Mouse (Mus musculus) midbrain, embryonic 13.5 days (tissue): ENCODE data around the gene Cdh4. TPM values are rescaled to one million over a fixed set of nuclear protein-coding genes. Genes with fewer than 3 reads are reported as not detected.

Experiments
- ATAC-seq: fragments of 200-750 bp; cut with Nextera tagmentation; 2 replicates; pipeline ENCODE4 v1.8.0; 2017; ENCODE audit warnings: mild to moderate bottlenecking, moderate TSS enrichment, moderate library complexity
- H3K27ac ChIP-seq: fragments of 300-500 bp; sonication (generic); 2 replicates; pipeline ENCODE4 v1.5.1; 2015; ENCODE audit warnings: inconsistent platforms, mild to moderate bottlenecking, moderate library complexity
- H3K27me3 ChIP-seq: fragments of 300-500 bp; sonication (generic); 2 replicates; pipeline ENCODE4 v1.6.1; 2015; ENCODE audit warnings: mild to moderate bottlenecking, inconsistent platforms
- H3K36me3 ChIP-seq: fragments of 300-500 bp; sonication (generic); 2 replicates; pipeline ENCODE4 v1.6.1; 2015; ENCODE audit warnings: mild to moderate bottlenecking, inconsistent platforms
- H3K4me1 ChIP-seq: fragments of 300-500 bp; sonication (generic); replicated peaks from 2 replicates; pipeline ENCODE4 v1.6.1; 2015; ENCODE audit warnings: inconsistent platforms
- H3K4me2 ChIP-seq: fragments of 300-500 bp; sonication (generic); replicated peaks from 2 replicates; pipeline ENCODE4 v1.6.1; 2015; ENCODE audit warnings: moderate library complexity, mild to moderate bottlenecking, inconsistent platforms
- H3K4me3 ChIP-seq: fragments of 300-500 bp; sonication (generic); replicated peaks from 2 replicates; pipeline ENCODE4 v1.5.1; 2015; ENCODE audit warnings: mild to moderate bottlenecking, inconsistent platforms
- H3K9ac ChIP-seq: fragments of 300-500 bp; sonication (generic); replicated peaks from 2 replicates; pipeline ENCODE4 v1.6.1; 2015; ENCODE audit warnings: mild to moderate bottlenecking, inconsistent platforms
- H3K9me3 ChIP-seq: fragments of 300-500 bp; sonication (generic); 2 replicates; pipeline ENCODE4 v1.6.1; 2016; ENCODE audit warnings: mild to moderate bottlenecking, inconsistent platforms
- WGBS: fragments of 180-500 bp; shearing (Covaris S2); methylation state at CpG from one replicate; pipeline ENCODE4 v1.1.7; 2015; 5-methylcytosine and 5-hydroxymethylcytosine counted together
- polyA plus RNA-seq: library from polyadenylated mRNA; unstranded; fragments of >200 nt; fragmentation: Nextera tagmentation; extraction: Ambion mirVana; gene quantifications from 2 replicates; pipeline ENCODE4 v1.2.1, GENCODE M21; 2015

Cdh4 gene
- polyA plus RNA-seq, 1 experiment from 2014 or later = 37.1 TPM

DNA sequence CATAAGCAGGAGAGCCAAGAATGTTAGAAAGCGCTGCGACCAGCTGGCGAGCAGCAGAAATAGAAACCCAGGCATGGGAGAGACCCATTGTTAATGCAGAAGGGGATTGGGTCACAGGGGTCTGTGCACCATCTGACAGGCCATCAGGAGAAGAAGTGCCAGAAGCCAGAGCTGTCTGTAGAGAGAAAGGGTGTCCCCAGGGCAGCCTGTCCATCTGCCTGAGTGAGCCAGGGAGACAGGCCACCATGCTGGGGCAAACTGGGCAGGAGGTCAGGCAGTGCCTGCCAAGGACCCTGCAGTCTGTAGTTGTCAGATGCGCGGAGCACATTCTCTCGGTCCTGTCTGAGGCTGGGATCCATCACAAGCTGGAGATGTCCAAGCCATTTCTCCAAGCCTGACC, 386.7 kb downstream of the Cdh4 start:
- no peak for ATAC-seq
- no peaks in the 10 kb centered on the region for H3K36me3 ChIP-seq
- no peaks in the 10 kb centered on the region for H3K9me3 ChIP-seq
- H3K4me3 ChIP-seq = no peak overlapping the region
- no peak overlapping the region for H3K27ac ChIP-seq
- peaks cover 13% of the 10 kb centered on the region for H3K4me1 ChIP-seq
- H3K4me2 ChIP-seq = no peak overlapping the region
- H3K27me3 ChIP-seq = no peaks in the 10 kb centered on the region; the same call in 1 of the 2 replicates
- WGBS = 83% methylated on average over 6 of the region's 6 CpGs
- no peak overlapping the region for H3K9ac ChIP-seq

DNA sequence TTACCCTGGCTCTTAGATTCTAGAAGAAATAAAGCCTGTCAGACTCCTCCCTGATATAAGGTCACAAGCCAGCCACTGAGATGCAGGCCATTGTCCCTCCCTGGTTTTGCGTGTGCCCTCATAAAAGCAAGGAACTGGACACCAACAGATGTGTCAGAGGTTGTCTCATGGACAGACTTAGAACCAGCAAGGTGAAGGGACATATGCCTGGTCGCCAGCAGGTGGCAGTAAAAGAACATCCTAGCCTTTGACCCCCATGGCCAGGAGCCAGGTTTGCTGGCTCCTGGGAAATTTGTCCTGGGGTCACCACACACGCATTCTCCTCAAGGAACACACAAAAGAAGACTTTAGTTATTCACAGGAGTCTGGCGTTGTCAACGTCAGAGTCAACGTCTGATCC, 387.7 kb downstream of the Cdh4 start:
- Histone ChIP-seq H3K4me1 (peaks cover 8% of the 10 kb centered on the region), H3K9me3 (no peaks in the 10 kb centered on the region), H3K9ac (no peak overlapping the region), H3K36me3 (no peaks in the 10 kb centered on the region), H3K27ac (no peak overlapping the region), H3K27me3 (no peaks in the 10 kb centered on the region; the same call in 1 of the 2 replicates), H3K4me2 (no peak overlapping the region), H3K4me3 (no peak overlapping the region)
- no peak for ATAC-seq
- WGBS = 18% methylated on average over 6 of the region's 6 CpGs

DNA sequence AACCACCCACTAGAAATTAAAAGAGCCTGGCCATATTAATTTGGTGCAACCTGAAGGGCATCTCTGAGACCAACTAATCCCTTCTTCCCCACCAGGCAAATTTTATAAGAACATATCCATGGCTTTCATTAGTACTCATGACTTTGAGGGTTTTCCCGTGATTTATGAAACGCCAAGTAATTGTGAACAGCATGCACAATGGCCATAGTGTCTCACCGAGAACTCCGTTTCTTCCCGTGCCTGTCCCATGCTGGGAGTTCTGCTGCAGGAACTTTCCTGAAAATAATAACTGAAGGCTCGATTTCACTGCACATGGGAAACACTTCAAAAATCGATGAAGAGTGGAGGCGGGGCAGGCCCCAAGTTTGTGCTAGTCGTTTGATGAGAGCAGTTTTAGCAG, 392.7 kb downstream of the Cdh4 start:
- 67% methylated on average over 9 of the region's 9 CpGs for WGBS
- no peak overlapping the region for H3K27ac ChIP-seq
- no peaks in the 10 kb centered on the region for H3K9me3 ChIP-seq
- H3K4me2 ChIP-seq = no peak overlapping the region
- no peak overlapping the region for H3K4me3 ChIP-seq
- peaks cover 27% of the 10 kb centered on the region for H3K4me1 ChIP-seq
- no peaks in the 10 kb centered on the region for H3K36me3 ChIP-seq
- no peak for ATAC-seq
- no peak overlapping the region for H3K9ac ChIP-seq
- H3K27me3 ChIP-seq = no peaks in the 10 kb centered on the region; the same call in 1 of the 2 replicates

DNA sequence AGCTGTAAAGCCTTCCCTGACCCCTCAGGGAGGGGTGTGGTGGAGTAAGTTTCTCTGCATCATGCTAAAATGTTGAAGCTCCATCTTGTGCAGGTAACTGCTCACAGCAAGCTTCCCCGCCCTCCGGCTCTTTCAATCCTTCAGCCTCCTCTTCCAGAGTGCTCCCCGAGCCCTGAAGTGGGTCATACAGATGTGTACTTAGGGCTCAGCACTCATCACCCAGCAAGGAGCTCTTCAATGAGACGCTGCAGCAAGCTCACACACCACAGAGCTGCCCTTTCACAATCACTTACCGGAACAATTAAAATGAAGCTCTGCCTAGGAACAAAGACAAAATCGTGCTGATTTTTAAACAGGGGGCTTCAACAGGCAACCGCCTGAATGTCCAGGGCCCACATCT, 393.3 kb downstream of the Cdh4 start:
- no peak for ATAC-seq
- no peak overlapping the region for H3K27ac ChIP-seq
- H3K4me3 ChIP-seq = no peak overlapping the region
- H3K27me3 ChIP-seq = no peaks in the 10 kb centered on the region; the same call in 1 of the 2 replicates
- no peak overlapping the region for H3K9ac ChIP-seq
- 35% methylated on average over 7 of the region's 7 CpGs for WGBS
- no peaks in the 10 kb centered on the region for H3K36me3 ChIP-seq
- H3K9me3 ChIP-seq = no peaks in the 10 kb centered on the region
- no peak overlapping the region for H3K4me2 ChIP-seq
- H3K4me1 ChIP-seq = peaks cover 27% of the 10 kb centered on the region

DNA sequence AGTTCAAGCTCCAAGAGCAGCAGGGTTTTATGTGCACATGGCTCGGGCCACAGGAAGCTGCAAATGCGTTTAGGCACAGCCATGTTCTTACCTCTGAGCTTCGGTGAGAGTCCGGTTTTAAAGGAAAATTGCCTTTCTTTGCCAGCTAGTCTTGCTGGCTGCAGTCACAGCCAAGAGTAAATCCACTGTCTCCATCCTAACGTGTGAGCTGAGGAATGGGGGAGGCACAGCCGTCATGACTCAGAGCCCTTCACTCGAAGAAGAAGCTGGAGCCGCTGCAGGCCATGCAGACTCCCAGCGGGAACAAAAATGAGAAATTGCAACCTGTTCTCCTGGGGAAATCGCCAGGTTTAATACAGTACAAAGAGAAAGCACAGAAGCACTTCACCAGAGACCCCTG, 395.0 kb downstream of the Cdh4 start:
- H3K9ac ChIP-seq = no peak overlapping the region
- no peak overlapping the region for H3K4me2 ChIP-seq
- 67% methylated on average over 10 of the region's 10 CpGs for WGBS
- H3K4me1 ChIP-seq = peaks cover 27% of the 10 kb centered on the region
- no peaks in the 10 kb centered on the region for H3K9me3 ChIP-seq
- 0 out of 2 replicates have a peak overlapping the region, but pooled peaks have one; percentile 10 for H3K27ac ChIP-seq
- no peak for ATAC-seq
- no peaks in the 10 kb centered on the region for H3K36me3 ChIP-seq
- no peak overlapping the region for H3K4me3 ChIP-seq
- H3K27me3 ChIP-seq = no peaks in the 10 kb centered on the region; the same call in 1 of the 2 replicates

DNA sequence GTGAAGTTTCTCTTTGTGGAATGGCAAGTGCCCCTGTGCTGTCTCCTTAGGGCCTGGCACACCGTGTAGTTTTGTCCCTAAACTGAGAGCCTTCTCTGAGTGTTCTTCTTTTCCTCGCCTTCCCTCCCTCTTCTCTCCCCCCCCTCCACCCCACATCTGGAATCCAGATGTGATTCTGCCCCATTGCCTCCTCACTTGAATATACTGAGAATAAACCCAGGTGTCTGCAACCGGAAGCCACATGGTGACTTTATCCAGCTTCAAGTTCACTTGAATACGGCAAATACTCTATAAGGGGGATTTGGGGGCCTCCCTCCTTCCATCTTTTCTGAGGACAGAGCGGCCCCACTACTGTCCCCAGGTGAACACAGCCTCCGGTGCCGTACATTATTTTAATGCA, 395.8 kb downstream of the Cdh4 start:
- Histone ChIP-seq H3K4me1 (peaks cover 36% of the 10 kb centered on the region), H3K9ac (no peak overlapping the region), H3K36me3 (no peaks in the 10 kb centered on the region), H3K4me2 (no peak overlapping the region), H3K27me3 (no peaks in the 10 kb centered on the region; the same call in 1 of the 2 replicates), H3K4me3 (no peak overlapping the region), H3K27ac (0 out of 2 replicates have a peak overlapping the region, but pooled peaks have one; percentile 15), H3K9me3 (no peaks in the 10 kb centered on the region)
- no peak for ATAC-seq
- 81% methylated on average over 7 of the region's 7 CpGs for WGBS

DNA sequence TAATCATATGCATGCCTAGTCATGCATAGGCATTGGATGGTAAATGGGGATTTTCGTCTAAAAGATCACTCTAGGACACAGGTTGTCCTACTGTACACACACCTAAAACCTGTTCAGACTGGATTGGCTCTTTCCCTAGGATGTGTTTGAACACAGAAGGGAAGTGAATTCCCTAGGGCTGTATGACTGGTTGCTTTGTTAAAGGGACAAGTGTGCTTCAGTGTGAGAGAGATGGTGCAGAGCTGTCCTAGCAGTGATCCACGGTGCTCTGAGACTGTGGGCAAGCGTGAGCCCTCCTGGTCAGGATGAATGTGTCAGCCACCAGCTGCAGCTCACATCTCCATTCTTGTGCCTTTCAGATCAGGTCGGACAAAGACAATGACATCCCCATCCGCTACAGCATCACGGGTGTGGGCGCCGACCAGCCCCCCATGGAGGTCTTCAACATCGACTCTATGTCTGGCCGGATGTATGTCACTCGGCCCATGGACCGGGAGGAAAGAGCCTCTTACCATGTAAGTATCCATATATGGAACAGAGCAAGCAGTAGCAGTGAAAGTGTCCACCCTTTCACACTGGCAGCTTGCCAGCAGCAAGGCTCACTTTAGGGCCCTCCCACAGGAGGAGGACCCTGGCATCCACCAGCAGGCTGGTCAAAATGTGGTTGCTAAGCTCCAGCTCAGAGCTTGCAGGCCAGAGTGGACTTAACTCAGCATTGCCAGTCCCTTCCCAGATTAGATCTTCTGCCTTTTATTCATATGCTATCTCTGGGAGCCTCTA, 400.6 kb downstream of the Cdh4 start:
- no peaks in the 10 kb centered on the region for H3K27me3 ChIP-seq
- H3K36me3 ChIP-seq = no peaks in the 10 kb centered on the region
- WGBS = 73% methylated on average over 12 of the region's 12 CpGs
- H3K9me3 ChIP-seq = no peaks in the 10 kb centered on the region
- peaks cover 43% of the 10 kb centered on the region for H3K4me1 ChIP-seq
- H3K9ac ChIP-seq = no peak overlapping the region
- H3K27ac ChIP-seq = peak overlapping the region; percentile 47
- ATAC-seq = peak; percentile 66
- no peak overlapping the region for H3K4me2 ChIP-seq
- no peak overlapping the region for H3K4me3 ChIP-seq

DNA sequence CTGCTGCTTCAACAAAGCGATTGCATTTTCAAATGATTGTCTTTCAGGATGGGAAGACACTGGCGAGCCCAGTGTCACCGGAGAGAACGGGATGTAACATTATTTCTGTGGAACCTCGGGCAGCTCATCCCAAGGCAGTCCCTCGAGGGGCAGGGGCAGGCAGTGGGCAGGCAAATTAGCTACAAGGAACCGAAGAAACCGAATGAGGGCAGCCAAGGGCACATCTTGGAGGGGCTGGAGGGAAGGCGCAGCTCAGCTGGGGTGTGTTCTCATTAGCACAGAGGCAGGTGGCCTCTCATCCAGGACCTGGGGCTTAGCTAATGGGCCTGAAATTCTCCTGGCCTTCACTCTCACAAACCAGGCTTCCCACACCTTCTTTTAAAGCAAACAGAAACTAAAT, 407.5 kb downstream of the Cdh4 start:
- Histone ChIP-seq H3K4me1 (peaks cover 78% of the 10 kb centered on the region), H3K9me3 (no peaks in the 10 kb centered on the region), H3K4me2 (no peak overlapping the region), H3K36me3 (no peaks in the 10 kb centered on the region), H3K9ac (no peak overlapping the region), H3K4me3 (no peak overlapping the region), H3K27me3 (no peaks in the 10 kb centered on the region), H3K27ac (peak overlapping the region; percentile 73)
- 37% methylated on average over 9 of the region's 9 CpGs for WGBS
- no peak for ATAC-seq

DNA sequence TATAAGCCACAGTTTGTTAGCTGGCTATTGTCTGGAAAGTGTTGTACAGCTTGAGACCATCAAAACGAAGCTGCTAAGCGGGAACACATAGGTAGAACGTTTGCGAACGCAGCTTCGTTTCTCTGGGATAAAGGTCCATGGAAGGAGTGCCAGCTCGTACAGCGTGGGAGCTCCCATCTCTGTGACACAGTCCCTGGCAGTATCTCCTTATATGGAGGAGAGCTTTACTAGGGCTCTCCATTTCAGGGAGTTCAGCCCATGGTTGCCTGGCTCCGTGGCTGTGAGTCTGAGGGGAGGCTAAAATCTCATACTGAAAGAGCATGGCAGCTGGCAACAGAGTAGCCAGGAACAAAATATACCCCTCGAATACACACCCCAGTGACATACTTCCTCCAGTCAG, 409.9 kb downstream of the Cdh4 start:
- no peaks in the 10 kb centered on the region for H3K27me3 ChIP-seq
- no peak overlapping the region for H3K4me3 ChIP-seq
- H3K4me2 ChIP-seq = no peak overlapping the region
- no peaks in the 10 kb centered on the region for H3K9me3 ChIP-seq
- 86% methylated on average over 10 of the region's 10 CpGs for WGBS
- ATAC-seq = no peak
- H3K27ac ChIP-seq = peak overlapping the region; percentile 70
- H3K36me3 ChIP-seq = no peaks in the 10 kb centered on the region
- H3K9ac ChIP-seq = 0 out of 2 replicates have a peak overlapping the region, but pooled peaks have one; percentile 25
- peaks cover 78% of the 10 kb centered on the region for H3K4me1 ChIP-seq

DNA sequence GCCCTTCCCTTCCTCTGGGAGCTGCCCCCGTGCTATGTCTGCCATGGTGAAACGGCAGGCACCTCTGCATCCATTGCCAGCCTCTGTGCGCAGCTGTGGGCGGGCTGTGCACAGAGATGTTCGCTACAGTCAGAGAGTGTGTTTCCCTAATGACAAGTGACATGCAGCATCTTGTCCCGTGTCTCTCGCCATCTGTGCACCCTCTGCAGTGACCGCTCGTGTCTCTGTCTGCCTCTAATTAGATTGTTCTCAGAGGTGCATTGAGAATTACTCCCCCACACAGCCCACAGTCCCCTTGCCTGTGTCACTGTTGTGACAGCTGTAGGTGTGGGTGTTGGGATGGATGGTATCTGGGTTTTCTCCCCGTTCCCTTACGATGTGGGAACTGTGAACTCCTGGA, 410.6 kb downstream of the Cdh4 start:
- 45% methylated on average over 11 of the region's 11 CpGs for WGBS
- Histone ChIP-seq H3K27me3 (no peaks in the 10 kb centered on the region), H3K36me3 (no peaks in the 10 kb centered on the region), H3K4me3 (no peak overlapping the region), H3K4me2 (no peak overlapping the region; the same call in 1 of the 2 replicates), H3K27ac (peak overlapping the region; percentile 70), H3K9me3 (no peaks in the 10 kb centered on the region), H3K4me1 (peaks cover 81% of the 10 kb centered on the region), H3K9ac (peak overlapping the region; percentile 25; the same call in 1 of the 2 replicates)
- peak; percentile 64 for ATAC-seq

DNA sequence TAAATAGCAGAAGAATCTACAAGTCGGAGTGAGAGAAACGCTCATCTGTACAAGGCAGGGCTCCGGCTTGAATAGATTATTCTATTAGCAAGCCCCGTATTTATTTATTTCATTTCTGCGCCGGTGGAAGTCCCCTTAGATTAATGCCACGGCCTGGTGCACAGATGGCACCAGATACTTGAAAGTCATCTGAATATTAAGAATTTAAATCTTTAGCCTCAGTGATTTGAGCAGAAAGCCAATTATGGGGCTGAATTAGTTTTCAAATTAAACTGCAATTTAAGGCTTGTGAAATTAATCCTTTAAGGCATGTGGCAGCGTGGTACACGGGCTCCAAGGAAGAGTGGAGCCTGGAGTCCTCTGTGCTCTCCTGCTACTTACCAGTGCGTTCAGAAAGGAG, 411.7 kb downstream of the Cdh4 start:
- Histone ChIP-seq H3K9me3 (no peaks in the 10 kb centered on the region), H3K27ac (peak overlapping the region; percentile 32), H3K4me2 (no peak overlapping the region), H3K9ac (no peak overlapping the region), H3K4me1 (peaks cover 78% of the 10 kb centered on the region), H3K4me3 (no peak overlapping the region), H3K36me3 (no peaks in the 10 kb centered on the region), H3K27me3 (no peaks in the 10 kb centered on the region)
- ATAC-seq = peak; percentile 46
- 36% methylated on average over 10 of the region's 10 CpGs for WGBS

DNA sequence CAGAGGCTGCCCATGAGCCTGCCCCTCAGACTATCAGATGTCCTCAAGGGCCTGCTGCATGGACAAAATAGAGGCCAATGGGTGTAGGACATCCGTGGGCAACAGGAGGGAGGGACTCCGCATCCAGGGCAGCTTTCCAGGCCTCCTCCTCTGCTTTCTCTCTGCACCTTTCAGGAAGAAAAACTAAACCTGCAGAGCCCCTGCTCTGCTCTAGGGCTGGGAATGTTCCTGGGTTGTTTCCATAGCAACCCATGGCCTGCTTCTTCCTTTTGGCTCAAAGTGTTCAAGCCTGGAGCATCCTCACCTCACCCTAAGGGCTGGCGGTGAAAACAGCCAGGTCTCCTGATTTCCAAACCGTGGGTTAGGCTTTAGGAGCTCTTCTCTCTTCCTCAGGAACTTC, 414.9 kb downstream of the Cdh4 start:
- no peak for ATAC-seq
- Histone ChIP-seq H3K4me3 (no peak overlapping the region), H3K9ac (no peak overlapping the region), H3K27me3 (no peaks in the 10 kb centered on the region), H3K4me2 (no peak overlapping the region), H3K4me1 (peaks cover 50% of the 10 kb centered on the region), H3K27ac (no peak overlapping the region), H3K9me3 (no peaks in the 10 kb centered on the region), H3K36me3 (0 out of 2 replicates have a peak, but pooled peaks cover 5% of the 10 kb centered on the region)
- 44% methylated on average over 4 of the region's 4 CpGs for WGBS
